Mouse (Mus musculus) mouse embryonic stem cell (cell line): ENCODE results near the gene Ltbp4.

Source experiments
- in situ Hi-C, 2 experiments: fragments of 300-500 bp; cut with MboI; formaldehyde crosslinking; loops; 1 replicate in 1 of 2; 3 replicates in 1 of 2; pipeline ENCODE4 v1.14.3; 2019 to 2020; ENCODE audit warnings: low sequenced_read_pairs in 2 of 2, low pct_unique_long_range_greater_than_20kb in 1 of 2, mixed read lengths in 1 of 2; ENCODE audit not compliant: unreplicated experiment in 1 of 2

Gene Ltbp4

DNA sequence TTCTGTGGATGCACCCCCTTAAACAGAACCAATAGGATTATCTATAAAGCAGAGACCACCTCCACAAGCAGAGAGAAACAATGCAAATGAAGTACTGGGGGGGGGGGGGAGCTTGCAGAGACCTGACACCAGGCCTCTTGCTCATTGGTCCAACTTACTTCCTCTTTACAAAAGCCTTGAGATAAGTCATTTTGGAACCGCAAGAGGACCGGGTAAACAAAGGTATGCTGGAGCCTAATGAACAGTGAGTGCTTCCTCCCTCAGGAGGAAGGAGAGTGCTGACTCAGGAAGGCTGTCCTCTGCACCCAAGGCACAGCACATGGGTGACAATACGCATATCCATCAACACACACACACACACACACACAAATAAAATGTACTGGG, 20.1 kb upstream of the Ltbp4 start:
- in situ Hi-C loops = no loop called here

DNA sequence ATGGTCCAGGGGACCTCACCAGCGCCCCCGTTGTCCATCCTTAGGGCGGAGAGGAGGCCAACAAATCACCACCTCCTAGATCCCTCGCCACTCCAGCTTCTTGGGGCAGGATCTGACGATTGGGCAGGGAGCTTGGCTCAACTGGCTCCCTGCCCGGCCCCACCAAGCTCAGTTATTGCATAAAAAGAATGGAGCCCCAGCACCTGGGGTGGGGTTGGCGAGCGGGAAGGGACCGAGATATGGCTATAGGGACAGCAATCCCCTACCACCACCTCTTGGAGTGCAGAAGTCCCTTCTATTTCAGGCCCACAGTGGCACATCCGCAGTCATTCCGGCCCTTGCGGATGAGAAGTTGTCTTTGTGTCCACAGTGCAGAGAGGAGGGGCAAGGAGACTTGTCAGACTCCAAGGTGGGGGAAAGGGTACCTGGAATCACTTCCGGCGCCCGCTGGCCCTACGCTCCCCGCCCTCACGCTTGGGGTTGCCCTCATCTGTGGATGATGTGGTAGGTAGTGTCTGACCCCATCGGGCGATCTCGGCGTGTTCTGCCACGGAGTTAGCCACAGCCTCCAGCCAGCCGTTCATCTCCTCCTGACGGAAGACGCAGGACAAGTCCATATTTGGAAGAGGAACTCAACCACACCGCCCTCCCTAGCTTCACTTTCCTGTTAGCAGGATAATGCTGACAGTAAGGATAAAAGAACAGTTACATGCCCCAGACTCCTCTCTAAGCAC, 19.5 kb upstream of the Ltbp4 start, which contains the start of gene Gm20479:
Gene Gm20479, minus strand, starts transcription at position 559 of the 734 bp plus-strand sequence.
- in situ Hi-C loops = no loop called here

DNA sequence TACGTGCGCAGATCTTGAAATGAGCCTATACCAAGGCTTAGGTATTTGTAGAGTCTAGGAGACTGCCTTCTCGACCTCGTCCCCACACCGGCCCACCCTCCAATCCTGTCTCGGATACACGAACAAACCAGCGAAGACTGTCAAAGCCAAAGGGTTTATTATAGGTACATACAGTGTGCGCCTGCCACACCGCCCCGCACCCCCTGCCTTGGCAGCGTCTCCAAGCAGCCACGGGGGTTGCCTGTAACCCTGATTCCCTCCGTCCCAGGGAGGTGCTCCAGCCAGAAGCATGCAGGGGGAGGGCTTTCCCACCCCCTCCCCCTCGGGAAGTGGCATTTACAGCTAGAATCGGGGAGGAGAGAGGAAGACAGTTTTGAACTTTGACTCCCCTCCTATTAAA, 18.8 kb upstream of the Ltbp4 start:
- in situ Hi-C loops = no loop called here

DNA sequence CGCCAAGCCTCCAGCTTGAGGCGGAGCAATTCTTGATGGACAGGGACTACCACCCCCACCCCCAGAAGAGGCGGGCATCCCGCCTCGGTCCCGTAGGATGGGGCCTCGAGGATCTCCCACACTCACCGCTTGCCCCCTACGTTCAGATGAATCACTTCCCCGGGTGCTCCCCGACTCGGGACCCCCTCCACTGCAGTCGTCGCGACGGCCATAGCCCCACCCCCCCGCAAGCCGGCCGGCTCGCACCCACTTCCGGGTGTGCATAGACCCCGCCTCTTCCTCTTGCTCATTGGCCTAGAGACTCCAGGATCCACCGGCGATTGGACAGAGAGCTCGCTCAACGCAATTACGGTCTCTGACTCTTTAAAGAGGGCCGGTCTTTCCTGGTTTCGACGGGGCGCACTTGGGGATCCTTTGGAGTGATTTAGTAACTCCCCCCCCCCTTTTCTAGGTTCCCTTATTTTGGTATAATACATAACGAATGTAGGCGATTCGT, 18.3 kb upstream of the Ltbp4 start, which contains the start of gene Shkbp1:
Gene Shkbp1, minus strand, starts transcription at position 275 of the 496 bp plus-strand sequence.
- in situ Hi-C loops = no loop called here

DNA sequence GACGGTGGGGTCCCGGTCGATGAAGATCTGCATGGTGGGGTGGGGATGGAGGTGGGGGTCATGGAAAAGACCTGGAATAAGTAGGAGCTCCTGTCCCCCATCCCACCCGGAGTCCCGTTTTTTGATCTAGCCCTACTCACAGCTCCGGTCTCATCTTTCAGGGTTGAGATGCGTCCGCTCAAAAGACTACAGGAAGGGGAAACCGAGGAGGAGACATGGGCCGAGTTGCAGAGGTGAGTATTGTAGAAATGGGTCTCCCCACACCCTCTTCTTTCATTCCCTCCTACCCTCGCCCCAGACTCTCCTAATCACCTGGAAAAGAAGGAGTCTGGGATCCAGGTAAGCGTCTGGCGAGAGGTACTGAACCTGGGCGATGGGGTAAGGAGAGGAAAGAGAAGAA, 17.8 kb upstream of the Ltbp4 start:
- in situ Hi-C loops = no loop called here

DNA sequence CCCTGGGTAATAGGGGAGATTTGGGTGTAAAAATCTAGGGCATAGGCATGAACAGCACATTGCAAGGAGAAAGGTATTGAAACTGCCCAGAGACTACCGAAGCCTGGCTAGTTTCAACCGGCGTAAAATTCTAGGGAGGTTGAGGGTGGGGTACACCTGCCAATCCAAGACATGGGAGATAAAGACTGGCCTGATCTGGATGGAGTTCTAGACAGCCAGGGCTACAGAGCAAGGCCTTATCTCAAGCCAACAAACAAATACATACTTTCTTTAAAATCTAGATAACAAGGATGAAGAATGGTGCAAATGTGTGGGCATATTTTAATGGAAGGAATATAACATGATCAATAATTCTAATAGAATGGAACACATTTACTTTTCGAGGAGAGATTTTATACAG, 17.3 kb upstream of the Ltbp4 start:
- in situ Hi-C loops = no loop called here

DNA sequence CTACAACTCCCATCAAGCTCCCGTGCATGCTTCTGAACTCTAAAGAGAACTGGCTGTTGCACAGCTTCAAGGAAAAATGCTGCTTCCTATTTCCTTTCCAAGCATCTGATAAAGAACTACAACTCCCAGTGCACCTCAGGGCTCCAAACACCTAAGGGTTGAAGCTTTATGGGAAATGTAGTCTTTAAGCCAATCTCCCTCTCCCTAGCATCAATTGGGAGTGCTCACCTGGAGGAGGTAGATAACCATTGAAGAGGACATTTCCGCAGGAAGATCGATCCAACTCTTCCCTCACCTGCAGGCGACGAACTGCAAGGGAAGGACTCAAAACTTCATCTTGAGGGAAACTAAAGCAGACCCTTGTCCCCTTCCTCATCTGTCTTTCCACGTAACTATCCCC, 16.7 kb upstream of the Ltbp4 start:
- in situ Hi-C loops = no loop called here

DNA sequence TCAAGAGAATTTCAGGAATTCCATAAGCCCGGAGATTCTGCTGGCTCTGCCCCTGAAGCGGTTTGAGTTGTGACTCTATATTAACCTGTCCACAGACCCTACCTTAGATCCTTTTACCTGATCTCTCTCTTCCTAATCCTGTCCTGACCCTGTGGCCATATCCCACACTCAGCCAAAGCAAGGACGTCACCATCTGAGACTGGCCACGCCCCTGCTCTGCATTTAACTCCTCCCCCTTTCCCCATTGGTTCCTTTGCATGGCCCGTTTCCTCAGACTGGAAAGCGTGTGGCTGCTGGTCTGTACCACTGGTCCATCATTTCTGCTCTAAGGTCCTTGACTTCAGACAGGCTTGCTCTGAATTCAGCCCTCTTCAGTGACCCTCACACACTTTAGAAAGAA, 8.0 kb upstream of the Ltbp4 start:
- in situ Hi-C loops = loop anchor here in 1 of 2 experiments (5.0 kb wide), 1 partner anchor 37 kb away; no protein-coding TSS in a partner anchor

DNA sequence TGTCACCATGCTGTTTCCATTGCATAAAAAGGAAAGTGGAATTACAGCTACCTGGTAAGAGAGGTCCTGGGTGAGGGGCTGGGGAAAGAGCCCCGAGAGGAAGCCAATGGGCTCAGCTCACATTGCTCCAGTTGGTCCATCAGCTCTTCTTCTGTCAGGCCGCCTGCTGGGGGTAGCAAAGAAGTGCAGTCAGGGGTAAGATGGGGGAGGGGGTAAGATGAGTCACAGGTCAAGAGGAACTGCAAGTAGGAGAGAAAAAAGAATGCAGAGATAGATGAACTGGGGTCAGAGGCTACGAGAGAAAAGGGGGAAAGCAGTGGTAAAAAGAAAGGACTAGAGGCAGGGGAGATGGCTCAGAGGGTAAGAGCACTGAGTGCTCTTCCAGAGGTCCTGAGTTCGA, 5.1 kb upstream of the Ltbp4 start:
- in situ Hi-C loops = no loop called here

DNA sequence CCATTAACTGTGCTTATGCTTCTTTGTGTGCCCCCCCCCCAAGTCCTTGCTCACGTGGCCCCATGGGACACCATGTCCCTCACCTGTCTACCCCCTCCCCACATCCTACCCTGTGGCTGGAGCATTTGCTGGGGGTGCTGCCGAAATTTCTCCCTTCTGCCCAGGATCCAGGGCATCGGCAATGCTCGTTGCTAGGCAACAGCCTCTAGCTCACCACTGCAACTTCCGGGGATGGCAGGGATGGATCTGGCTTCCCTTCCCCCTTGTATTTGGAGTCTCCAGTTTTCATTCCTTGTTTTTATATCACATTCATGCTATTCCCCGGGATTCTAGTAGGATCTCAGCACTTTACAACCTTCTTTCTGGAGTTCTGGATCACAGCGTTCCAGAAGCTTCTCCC, 2.0 kb upstream of the Ltbp4 start:
- in situ Hi-C loops = loop anchor here in 1 of 2 experiments (5.0 kb wide), 1 partner anchor 68 kb away; no protein-coding TSS in a partner anchor

DNA sequence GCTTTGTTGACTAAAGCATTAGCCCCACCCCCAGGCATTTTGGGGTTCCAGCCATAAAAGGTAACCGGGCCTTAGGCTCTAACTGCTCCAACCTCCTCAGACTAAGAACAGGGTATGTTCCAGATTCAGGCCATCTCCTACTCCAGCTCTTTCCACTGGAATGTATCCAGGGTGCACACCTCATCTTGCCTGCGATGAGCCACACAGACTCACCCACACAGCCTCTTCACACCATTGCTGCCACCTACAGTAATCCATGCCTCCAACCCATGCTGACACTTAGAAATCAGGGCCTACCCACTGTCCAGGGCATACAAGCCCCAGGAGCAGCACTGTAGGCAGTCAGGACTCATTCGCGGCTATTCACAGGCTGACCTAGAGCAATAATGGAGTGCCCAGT, 1.6 kb upstream of the Ltbp4 start:
- in situ Hi-C loops = loop anchor here in 1 of 2 experiments (5.0 kb wide), 1 partner anchor 68 kb away; no protein-coding TSS in a partner anchor

DNA sequence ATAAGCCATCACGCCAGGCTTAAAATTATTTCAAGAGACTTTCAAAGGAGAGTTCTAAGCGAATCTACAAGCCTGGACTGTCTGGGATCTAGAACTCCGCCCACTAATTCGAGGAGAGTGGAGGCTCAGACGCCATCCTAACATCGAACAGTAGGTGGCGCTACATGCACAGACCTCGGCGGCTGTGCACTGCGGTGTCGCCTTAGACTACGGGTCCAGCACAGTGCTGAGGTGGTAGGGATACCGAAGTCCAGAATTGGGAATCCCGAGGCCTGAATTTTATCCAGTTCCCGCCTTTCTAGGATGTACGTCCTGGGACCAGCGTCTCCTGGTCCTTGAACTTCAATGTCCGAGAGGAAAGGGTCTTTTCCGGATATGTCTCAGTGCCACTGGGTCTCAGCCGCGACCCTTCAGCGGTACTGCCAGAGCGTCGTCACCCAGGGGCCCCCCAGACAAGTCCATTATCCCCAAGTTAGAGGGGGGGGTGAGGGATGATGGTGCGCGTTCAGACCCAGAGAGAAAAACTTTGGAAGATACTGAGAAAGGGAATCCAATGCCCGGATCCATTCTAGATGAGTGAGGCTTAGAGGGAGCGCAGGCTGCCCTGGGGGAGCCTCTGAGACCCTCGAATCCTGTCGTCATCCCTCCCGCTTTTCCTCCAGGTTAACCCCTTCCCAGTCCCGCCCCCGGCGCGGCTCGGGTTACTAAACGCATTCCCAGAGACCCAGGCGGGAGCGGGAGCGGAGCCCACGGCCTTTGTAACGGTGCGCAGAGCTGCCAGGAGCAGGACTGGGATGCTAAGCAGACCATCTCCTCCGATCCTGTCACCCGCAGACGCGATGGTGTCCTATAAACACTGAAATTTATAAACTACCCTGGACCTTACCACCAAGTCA, 1.3 kb downstream of the Ltbp4 start:
- in situ Hi-C loops = loop anchor here in 1 of 2 experiments (5.0 kb wide), 1 partner anchor 71 kb away; no protein-coding TSS in a partner anchor

DNA sequence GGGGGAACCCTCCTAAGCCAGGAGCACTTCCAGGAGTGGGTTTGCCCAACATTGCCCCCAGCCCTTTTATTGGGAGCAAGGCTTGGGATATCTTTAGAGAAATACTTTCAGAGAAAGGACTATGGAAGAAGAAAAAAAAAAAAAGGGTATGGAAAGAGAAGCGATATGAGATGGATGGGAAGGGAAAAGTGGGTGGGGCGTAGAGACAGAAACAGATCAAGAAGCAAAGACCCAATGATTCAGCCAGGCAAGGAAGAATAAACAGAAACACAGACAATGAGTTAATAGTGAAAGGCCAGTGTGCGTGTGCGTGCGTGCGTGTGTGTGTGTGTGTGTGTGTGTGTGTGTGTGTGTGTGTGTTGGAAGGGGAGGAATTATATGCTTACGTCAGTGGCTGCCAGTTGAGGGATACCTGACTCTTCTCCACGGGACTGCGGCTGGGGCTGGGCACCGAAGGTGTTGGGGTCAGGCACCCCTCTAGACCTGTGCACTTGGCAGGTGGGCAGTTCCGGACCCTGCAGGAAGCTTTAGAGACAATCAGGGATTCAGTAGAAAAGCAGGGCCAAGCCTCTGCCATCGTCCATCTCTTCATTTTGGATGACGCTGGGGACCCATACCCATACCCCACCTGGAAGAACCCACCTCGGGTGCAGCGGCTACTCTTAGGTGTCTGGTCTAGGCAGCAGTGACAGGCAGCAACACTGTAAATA, 2.3 kb downstream of the Ltbp4 start:
- in situ Hi-C loops = loop anchor here in 1 of 2 experiments (5.0 kb wide), 1 partner anchor 72 kb away; no protein-coding TSS in a partner anchor

DNA sequence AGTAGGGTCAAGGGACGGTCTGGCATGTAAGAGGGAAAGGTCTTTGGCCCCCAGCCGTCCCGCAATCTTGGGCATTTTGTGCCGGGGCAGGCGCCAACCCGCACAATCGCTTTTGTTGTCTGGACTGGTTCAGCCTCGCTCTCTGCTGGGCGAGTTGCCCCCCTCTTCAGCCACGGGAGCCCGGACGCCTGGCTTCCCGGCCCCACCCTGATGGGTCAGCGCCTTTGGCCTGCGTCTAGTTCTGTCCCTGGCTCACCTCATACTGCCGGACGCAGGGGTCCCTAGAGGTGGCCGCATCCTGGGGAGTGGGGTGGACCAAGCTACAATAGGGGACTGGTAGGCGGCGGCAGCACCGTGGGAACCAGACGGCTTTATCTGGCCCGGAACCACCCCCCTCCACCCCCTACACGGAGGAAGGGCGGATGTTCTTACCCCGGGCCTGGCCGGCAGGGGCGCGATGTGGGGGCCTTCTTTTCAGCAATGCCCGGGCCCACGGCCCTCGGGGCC, 3.0 kb downstream of the Ltbp4 start:
- in situ Hi-C loops = no loop called here

DNA sequence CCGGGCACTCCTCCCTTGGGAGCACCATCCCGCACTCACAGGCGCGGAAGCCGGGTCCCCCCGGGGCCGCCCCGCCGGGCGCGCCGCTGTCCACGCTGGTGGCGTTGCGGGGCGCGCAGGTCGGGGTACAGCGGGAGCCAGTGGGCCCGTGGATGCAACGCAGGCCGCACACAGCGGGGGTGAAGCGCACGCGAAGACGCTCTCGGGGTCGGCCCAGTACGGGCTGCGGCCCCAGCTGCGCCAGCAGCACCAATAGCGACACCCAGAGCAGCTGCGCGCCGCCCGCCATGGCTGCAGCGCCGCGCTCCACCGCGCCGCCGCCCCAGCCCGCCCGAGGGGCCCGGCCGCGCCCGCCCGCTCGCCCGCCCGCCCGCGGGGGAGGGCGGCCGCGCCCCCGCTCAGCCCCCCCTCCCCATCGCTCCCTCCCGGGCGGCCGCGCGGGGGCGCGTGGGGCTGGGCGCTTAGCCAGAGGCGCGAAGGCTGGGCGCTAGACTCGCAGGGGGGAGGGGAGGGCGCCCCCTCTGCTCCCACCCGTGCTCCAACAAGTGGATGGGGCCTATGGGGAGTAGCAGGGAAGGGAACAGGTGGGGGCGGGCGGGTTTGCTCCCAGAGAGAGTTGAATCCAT, 4.1 kb downstream of the Ltbp4 start:
- in situ Hi-C loops = no loop called here

DNA sequence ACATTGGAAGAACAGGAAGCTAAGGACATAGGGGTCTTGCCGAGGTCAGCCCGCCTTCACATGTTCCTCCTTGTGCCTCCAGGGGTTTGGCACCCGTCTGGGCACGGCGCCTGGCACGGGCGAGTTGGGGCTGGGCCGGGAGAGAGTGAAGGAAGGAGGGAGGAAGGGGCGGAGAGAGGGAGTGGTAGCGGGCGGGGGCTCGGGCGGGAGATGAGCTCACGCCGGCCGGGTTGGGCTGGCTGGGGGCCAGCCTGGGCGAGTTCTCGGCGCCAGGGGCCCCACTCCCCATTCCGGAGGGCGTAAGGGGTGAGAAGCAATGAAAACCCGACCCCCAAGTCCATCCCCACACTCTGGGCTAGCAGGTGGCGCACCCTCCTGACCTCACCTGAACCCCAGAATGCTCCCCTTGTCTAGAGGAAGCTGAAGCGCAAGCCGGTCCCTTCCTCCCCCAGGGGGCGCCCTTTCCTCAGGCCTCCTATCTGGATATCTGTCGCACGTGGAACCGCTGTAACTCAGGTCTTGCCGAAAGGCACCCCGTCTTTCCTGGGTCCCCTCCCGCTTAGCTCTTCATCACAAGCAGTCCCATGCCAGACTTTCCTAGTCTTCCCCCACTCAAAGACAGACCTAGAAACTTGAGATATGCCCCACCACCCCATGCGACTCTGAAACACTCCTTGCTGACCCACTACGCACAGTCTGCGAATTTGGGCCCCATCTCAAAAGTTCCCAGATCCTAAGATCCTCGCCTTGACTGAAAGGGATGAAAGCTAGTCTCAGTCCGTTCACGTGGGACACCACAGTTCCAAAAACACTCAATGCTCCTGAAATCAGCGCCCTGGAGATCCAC, 4.9 kb downstream of the Ltbp4 start:
- in situ Hi-C loops = no loop called here

DNA sequence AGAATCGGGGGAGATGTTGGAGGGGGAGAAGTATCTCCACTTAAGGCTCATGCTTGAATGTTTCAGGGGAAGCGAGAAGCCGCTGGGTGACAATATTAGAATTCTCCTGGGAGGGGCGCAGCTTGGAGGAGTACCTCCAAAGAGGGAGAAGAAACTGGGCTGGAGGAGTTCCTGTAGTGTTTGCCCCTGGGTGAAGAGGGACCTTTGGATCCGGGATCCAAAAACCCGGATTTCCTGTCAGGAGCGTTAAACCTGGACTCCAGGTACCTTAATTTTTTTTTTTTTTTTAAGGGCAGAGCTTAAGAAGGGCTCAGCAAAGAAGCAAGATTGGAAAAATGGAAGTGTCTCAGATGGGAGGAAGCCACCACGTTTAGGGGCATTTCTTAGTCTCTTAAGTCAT, 5.6 kb downstream of the Ltbp4 start:
- in situ Hi-C loops = no loop called here
